In genomic region chr9:111197712-111198111, GRCm38 (mm10) we compare ENCODE assay signal across 21 mouse cellular contexts.
DNase-seq lines count a peak whose midpoint lies in the region; ATAC-seq and TF ChIP-seq lines count a peak whose summit lies in the region.
"Had no signal": no experiment of that assay in that cellular context is flagged by ENCODE, and none has a peak within 500 bp of the region (broad histone marks: within the 10 kb centered on the region; RNA-seq: fewer than 3 reads in every experiment).

No protein-coding gene starts in this region.

- TF ChIP-seq POLR2A in MEL (IDR thresholded peaks at IDR 0.05; ENCODE audit: control insufficient read depth in 1 of 2, insufficient read depth in 1 of 2, low read depth in 1 of 2, low read length in 2 of 2, poor library complexity in 1 of 2): no peak
- TF ChIP-seq POLR2A in olfactory bulb, adult 2 months (IDR thresholded peaks at IDR 0.05; ENCODE audit: insufficient read depth, low read depth, low read length): no peak

- H3K79me2 ChIP-seq in MEL (ENCODE audit: control insufficient read depth, insufficient read depth, low read length, poor library complexity): no peaks in the 10 kb centered on the region

- DNase-seq in lung, postnatal 0 days (ENCODE audit: low spot score): peak; percentile 67
- DNase-seq in lung, postnatal 14 days: no peak
- peak; percentile 35 for DNase-seq in lung, postnatal 36 days
- DNase-seq in lung, postnatal 4 days: no peak
- peak; percentile 11 for DNase-seq in MEL (ENCODE audit: low read depth, low spot score)
- no peak for DNase-seq in frontal cortex, postnatal 10 days (ENCODE audit: low spot score in 2 of 2)
- DNase-seq: adrenal gland, adult 8-10 months; adrenal gland, postnatal 14 days; adrenal gland, postnatal 36 days; cerebellum, adult 11-12 months; cerebellum, adult 2 months; cerebellum, adult 9-10 months; cerebellum, postnatal 10 days; cerebellum, postnatal 25 days had no signal

- no peak for TF ChIP-seq RAD21 in MEL (IDR thresholded peaks at IDR 0.05; ENCODE audit: low read depth, low read length)

- no peak overlapping the region for H3K4me3 ChIP-seq in lung, postnatal 0 days (ENCODE audit: low read depth, low read length)
- no peak overlapping the region for H3K4me3 ChIP-seq in MEL (ENCODE audit: control insufficient read depth in 1 of 2, insufficient read depth in 1 of 2, low read depth in 2 of 2, low read length in 2 of 2)
- no peak overlapping the region for H3K4me3 ChIP-seq in olfactory bulb, adult 2 months (ENCODE audit: insufficient read depth, low read depth, low read length)
- H3K4me3 ChIP-seq: embryonic facial prominence, embryonic 10.5 days; embryonic facial prominence, embryonic 12.5 days; forebrain, embryonic 13.5 days; forebrain, embryonic 15.5 days had no signal

- no peak overlapping the region for H3K9ac ChIP-seq in lung, postnatal 0 days (replicated peaks; ENCODE audit: low read depth)
- no peak overlapping the region for H3K9ac ChIP-seq in MEL (ENCODE audit: control insufficient read depth, low read depth, low read length, poor library complexity, severe bottlenecking)
- H3K9ac ChIP-seq: embryonic facial prominence, embryonic 12.5 days; forebrain, embryonic 13.5 days; forebrain, embryonic 15.5 days had no signal

- no peak for TF ChIP-seq CTCF in lung, postnatal 0 days (IDR thresholded peaks at IDR 0.05)
- no peak for TF ChIP-seq CTCF in MEL (IDR thresholded peaks at IDR 0.05 in 2 of 3, conservative IDR thresholded peaks at IDR 0.05 in 1 of 3; ENCODE audit: control insufficient read depth in 1 of 3, insufficient read depth in 1 of 3, low read depth in 2 of 3, low read length in 3 of 3, poor library complexity in 1 of 3, severe bottlenecking in 1 of 3)
- no peak for TF ChIP-seq CTCF in olfactory bulb, adult 2 months (IDR thresholded peaks at IDR 0.05; ENCODE audit: insufficient read depth, low read depth, low read length)

- no peak for TF ChIP-seq EP300 in lung, postnatal 0 days (IDR thresholded peaks at IDR 0.05)
- no peak for TF ChIP-seq EP300 in MEL (IDR thresholded peaks at IDR 0.05; ENCODE audit: low read depth in 1 of 2, low read length in 2 of 2)

- peaks cover 9% of the 10 kb centered on the region for H3K36me3 ChIP-seq in lung, postnatal 0 days (ENCODE audit: insufficient read depth, low read length)
- H3K36me3 ChIP-seq in MEL (ENCODE audit: control insufficient read depth in 1 of 2, insufficient read depth in 2 of 2, low read length in 2 of 2): peaks cover 0 to 30% of the 10 kb centered on the region in 2 experiments; a peak in 2 of 4 replicates

- no peaks in the 10 kb centered on the region for H3K9me3 ChIP-seq in lung, postnatal 0 days (ENCODE audit: low read length)
- H3K9me3 ChIP-seq in MEL (replicated peaks; ENCODE audit: insufficient read depth, low read length): no peaks in the 10 kb centered on the region
- H3K9me3 ChIP-seq: embryonic facial prominence, embryonic 10.5 days; embryonic facial prominence, embryonic 12.5 days; forebrain, embryonic 13.5 days; forebrain, embryonic 15.5 days had no signal

- H3K27ac ChIP-seq in lung, postnatal 0 days (ENCODE audit: low read length): 0 out of 2 replicates have a peak overlapping the region, but pooled peaks have one; percentile 27
- peak overlapping the region; percentile 55; the same call in 1 of the 2 replicates for H3K27ac ChIP-seq in MEL (ENCODE audit: control insufficient read depth, low read depth, low read length)
- peak overlapping the region; percentile 51; the same call in 1 of the 2 replicates for H3K27ac ChIP-seq in olfactory bulb, adult 2 months (ENCODE audit: insufficient read depth, low read depth, low read length)
- H3K27ac ChIP-seq: embryonic facial prominence, embryonic 10.5 days; embryonic facial prominence, embryonic 12.5 days; forebrain, embryonic 13.5 days; forebrain, embryonic 15.5 days had no signal

- no peak overlapping the region for H3K4me2 ChIP-seq in lung, postnatal 0 days (replicated peaks; ENCODE audit: low read depth, low read length)
- H3K4me2 ChIP-seq: embryonic facial prominence, embryonic 12.5 days; forebrain, embryonic 13.5 days; forebrain, embryonic 15.5 days had no signal

- H3K4me1 ChIP-seq in lung, postnatal 0 days (ENCODE audit: insufficient read depth, low read depth, low read length): no peaks in the 10 kb centered on the region
- H3K4me1 ChIP-seq in MEL (ENCODE audit: control insufficient read depth in 1 of 2, insufficient read depth in 2 of 2, low read length in 2 of 2): peaks cover 17 to 19% of the 10 kb centered on the region in 2 experiments
- H3K4me1 ChIP-seq in olfactory bulb, adult 2 months (ENCODE audit: control insufficient read depth, insufficient read depth, low read length): peaks cover 2% of the 10 kb centered on the region; the same call in 1 of the 2 replicates
- H3K4me1 ChIP-seq: embryonic facial prominence, embryonic 10.5 days; embryonic facial prominence, embryonic 12.5 days; forebrain, embryonic 13.5 days; forebrain, embryonic 15.5 days had no signal

- ATAC-seq in lung, postnatal 0 days: peak; percentile 82
- ATAC-seq: activated CD4-positive, CD25-positive, alpha-beta regulatory T cell, adult 4 months; forebrain, embryonic 13.5 days; forebrain, embryonic 15.5 days; Patski had no signal

- 50% methylated on average over 4 of the region's 4 CpGs for WGBS in lung, postnatal 0 days
- 60% methylated on average over 4 of the region's 4 CpGs for WGBS in olfactory bulb, adult 2 months

- no peaks in the 10 kb centered on the region for H3K27me3 ChIP-seq in lung, postnatal 0 days (replicated peaks; ENCODE audit: insufficient read depth, low read length)
- no peaks in the 10 kb centered on the region for H3K27me3 ChIP-seq in MEL (ENCODE audit: control insufficient read depth in 1 of 2, insufficient read depth in 2 of 2, low read length in 2 of 2)
- H3K27me3 ChIP-seq: embryonic facial prominence, embryonic 12.5 days; forebrain, embryonic 13.5 days; forebrain, embryonic 15.5 days; Patski had no signal

TF ChIP-seq in MEL, 35 proteins besides CTCF, POLR2A, EP300 and RAD21:
- TF ChIP-seq TCF12 (IDR thresholded peaks at IDR 0.05; ENCODE audit: low read depth, low read length) (no peak), USF1 (IDR thresholded peaks at IDR 0.05; ENCODE audit: low read depth, low read length) (no peak), NELFE (IDR thresholded peaks at IDR 0.05; ENCODE audit: low read depth, low read length) (no peak), ETS1 (IDR thresholded peaks at IDR 0.05; ENCODE audit: low read depth, low read length) (no peak), POLR2AphosphoS5 (IDR thresholded peaks at IDR 0.05; ENCODE audit: borderline replicate concordance, low read depth, low read length) (no peak), E2F4 (IDR thresholded peaks at IDR 0.05; ENCODE audit: borderline replicate concordance, low read depth, low read length) (no peak), MXI1 (IDR thresholded peaks at IDR 0.05; ENCODE audit: low read depth, low read length) (no peak), MAFK (IDR thresholded peaks at IDR 0.05; ENCODE audit: borderline replicate concordance, low read depth, low read length) (no peak), GABPA (IDR thresholded peaks at IDR 0.05; ENCODE audit: low read depth, low read length) (no peak), CHD1 (IDR thresholded peaks at IDR 0.05; ENCODE audit: low read depth, low read length) (no peak), KAT2A (conservative IDR thresholded peaks at IDR 0.05; ENCODE audit: low read depth, low read length) (no peak), ZKSCAN1 (IDR thresholded peaks at IDR 0.05; ENCODE audit: low read depth, low read length) (no peak), MEF2A (IDR thresholded peaks at IDR 0.05; ENCODE audit: extremely low read depth, insufficient replicate concordance, low read depth, low read length, poor library complexity, severe bottlenecking) (no peak), CHD2 (IDR thresholded peaks at IDR 0.05; ENCODE audit: low read length) (no peak), RCOR1 (IDR thresholded peaks at IDR 0.05; ENCODE audit: low read depth, low read length) (no peak), TAL1 (IDR thresholded peaks at IDR 0.05; ENCODE audit: low read length) (no peak), UBTF (IDR thresholded peaks at IDR 0.05; ENCODE audit: borderline replicate concordance, insufficient read depth, low read depth, low read length) (no peak)

Comparison
In these comparisons a context has a peak if more than half of its experiments do, and no peak if none do; other contexts are left out.
1. DNase-seq: peak in lung, postnatal 0 days (single experiment), lung, postnatal 36 days (single experiment) and MEL (single experiment); none in lung, postnatal 14 days (single experiment), lung, postnatal 4 days (0 of 2) and frontal cortex, postnatal 10 days (0 of 2).
2. Peak in every context shown above with its lines, with median percentiles within 50 percentile points of each other: H3K27ac ChIP-seq.